Mouse (Mus musculus): ENCODE data around the gene Map3k5. TPM values are rescaled to one million over a fixed set of nuclear protein-coding genes. Genes with fewer than 3 reads are reported as not detected.

The Map3k5 gene
- total and polyA plus RNA-seq, 3 experiments = 0.35 to 0.97 TPM; not detected in 1

GRCm38 (mm10) chr10:20040677-20041076 lies 106.4 kb downstream of the Map3k5 start:
- H3K79me2 ChIP-seq (ENCODE audit: control insufficient read depth, insufficient read depth, low read length, poor library complexity) = no peaks in the 10 kb centered on the region
- no peak for TF ChIP-seq MAFK (IDR thresholded peaks at IDR 0.05; ENCODE audit: borderline replicate concordance, low read depth, low read length)
- TF ChIP-seq POLR2AphosphoS5 (IDR thresholded peaks at IDR 0.05; ENCODE audit: borderline replicate concordance, low read depth, low read length) = no peak
- no peak for TF ChIP-seq EP300 (IDR thresholded peaks at IDR 0.05; ENCODE audit: low read depth in 1 of 2, low read length in 2 of 2)
- no peak for TF ChIP-seq ZC3H11A (IDR thresholded peaks at IDR 0.05; ENCODE audit: low read depth, low read length)
- TF ChIP-seq MYB (IDR thresholded peaks at IDR 0.05; ENCODE audit: low read depth, low read length) = no peak
- no peak for TF ChIP-seq POLR2A (IDR thresholded peaks at IDR 0.05; ENCODE audit: control insufficient read depth in 1 of 2, insufficient read depth in 1 of 2, low read depth in 1 of 2, low read length in 2 of 2, poor library complexity in 1 of 2)
- H3K9ac ChIP-seq (ENCODE audit: control insufficient read depth, low read depth, low read length, poor library complexity, severe bottlenecking) = no peak overlapping the region
- H3K9me3 ChIP-seq (replicated peaks; ENCODE audit: insufficient read depth, low read length) = no peaks in the 10 kb centered on the region
- no peak overlapping the region for H3K27ac ChIP-seq (ENCODE audit: control insufficient read depth, low read depth, low read length)
- H3K4me3 ChIP-seq (ENCODE audit: control insufficient read depth in 1 of 2, insufficient read depth in 1 of 2, low read depth in 2 of 2, low read length in 2 of 2) = no peak overlapping the region
- peaks cover 0 to 4% of the 10 kb centered on the region in 2 experiments; a peak in 2 of 4 replicates for H3K36me3 ChIP-seq (ENCODE audit: control insufficient read depth in 1 of 2, insufficient read depth in 2 of 2, low read length in 2 of 2)
- no peaks in the 10 kb centered on the region for H3K27me3 ChIP-seq (ENCODE audit: control insufficient read depth in 1 of 2, insufficient read depth in 2 of 2, low read length in 2 of 2)
- no peak for DNase-seq (ENCODE audit: low read depth, low spot score)
- H3K4me1 ChIP-seq (ENCODE audit: control insufficient read depth in 1 of 2, insufficient read depth in 2 of 2, low read length in 2 of 2) = no peaks in the 10 kb centered on the region

GRCm38 (mm10) chr10:20042081-20042480 lies 107.8 kb downstream of the Map3k5 start:
- Histone ChIP-seq H3K4me1 (ENCODE audit: control insufficient read depth in 1 of 2, insufficient read depth in 2 of 2, low read length in 2 of 2) (no peaks in the 10 kb centered on the region), H3K36me3 (ENCODE audit: control insufficient read depth in 1 of 2, insufficient read depth in 2 of 2, low read length in 2 of 2) (no peaks in the 10 kb centered on the region), H3K4me3 (ENCODE audit: control insufficient read depth in 1 of 2, insufficient read depth in 1 of 2, low read depth in 2 of 2, low read length in 2 of 2) (no peak overlapping the region), H3K79me2 (ENCODE audit: control insufficient read depth, insufficient read depth, low read length, poor library complexity) (no peaks in the 10 kb centered on the region), H3K27ac (ENCODE audit: control insufficient read depth, low read depth, low read length) (no peak overlapping the region), H3K9me3 (replicated peaks; ENCODE audit: insufficient read depth, low read length) (no peaks in the 10 kb centered on the region), H3K9ac (ENCODE audit: control insufficient read depth, low read depth, low read length, poor library complexity, severe bottlenecking) (no peak overlapping the region), H3K27me3 (ENCODE audit: control insufficient read depth in 1 of 2, insufficient read depth in 2 of 2, low read length in 2 of 2) (no peaks in the 10 kb centered on the region)
- TF ChIP-seq ZC3H11A (IDR thresholded peaks at IDR 0.05; ENCODE audit: low read depth, low read length) = no peak
- TF ChIP-seq MAZ (IDR thresholded peaks at IDR 0.05; ENCODE audit: low read depth, low read length) = no peak
- no peak for TF ChIP-seq SMC3 (IDR thresholded peaks at IDR 0.05; ENCODE audit: low read depth, low read length)
- TF ChIP-seq ELF1 (IDR thresholded peaks at IDR 0.05; ENCODE audit: low read depth, low read length) = no peak
- no peak for TF ChIP-seq USF1 (IDR thresholded peaks at IDR 0.05; ENCODE audit: low read depth, low read length)
- TF ChIP-seq TAL1 (IDR thresholded peaks at IDR 0.05; ENCODE audit: low read length) = no peak
- no peak for TF ChIP-seq UBTF (IDR thresholded peaks at IDR 0.05; ENCODE audit: borderline replicate concordance, insufficient read depth, low read depth, low read length)
- no peak for TF ChIP-seq E2F4 (IDR thresholded peaks at IDR 0.05; ENCODE audit: borderline replicate concordance, low read depth, low read length)
- DNase-seq (ENCODE audit: low read depth, low spot score) = no peak

- no peaks in the 10 kb centered on the region for H3K27me3 ChIP-seq (ENCODE audit: control insufficient read depth in 1 of 2, insufficient read depth in 2 of 2, low read length in 2 of 2)
- H3K4me3 ChIP-seq (ENCODE audit: control insufficient read depth in 1 of 2, insufficient read depth in 1 of 2, low read depth in 2 of 2, low read length in 2 of 2) = no peak overlapping the region
- no peak for DNase-seq (ENCODE audit: low read depth, low spot score)
- H3K79me2 ChIP-seq (ENCODE audit: control insufficient read depth, insufficient read depth, low read length, poor library complexity) = no peaks in the 10 kb centered on the region
- H3K9ac ChIP-seq (ENCODE audit: control insufficient read depth, low read depth, low read length, poor library complexity, severe bottlenecking) = no peak overlapping the region
- no peaks in the 10 kb centered on the region for H3K9me3 ChIP-seq (replicated peaks; ENCODE audit: insufficient read depth, low read length)
- TF ChIP-seq MEF2A (IDR thresholded peaks at IDR 0.05; ENCODE audit: extremely low read depth, insufficient replicate concordance, low read depth, low read length, poor library complexity, severe bottlenecking) (no peak), CHD2 (IDR thresholded peaks at IDR 0.05; ENCODE audit: low read length) (no peak), EP300 (IDR thresholded peaks at IDR 0.05; ENCODE audit: low read depth in 1 of 2, low read length in 2 of 2) (no peak), ZNF384 (IDR thresholded peaks at IDR 0.05; ENCODE audit: low read depth, low read length) (no peak)
- no peaks in the 10 kb centered on the region for H3K4me1 ChIP-seq (ENCODE audit: control insufficient read depth in 1 of 2, insufficient read depth in 2 of 2, low read length in 2 of 2)
- no peaks in the 10 kb centered on the region for H3K36me3 ChIP-seq (ENCODE audit: control insufficient read depth in 1 of 2, insufficient read depth in 2 of 2, low read length in 2 of 2)
- no peak overlapping the region for H3K27ac ChIP-seq (ENCODE audit: control insufficient read depth, low read depth, low read length)
Observed at GRCm38 (mm10) chr10:20044051-20044450, 109.8 kb downstream of the Map3k5 start.
